Mouse (Mus musculus): Measurements from ENCODE around the gene Map3k6.

DNA sequence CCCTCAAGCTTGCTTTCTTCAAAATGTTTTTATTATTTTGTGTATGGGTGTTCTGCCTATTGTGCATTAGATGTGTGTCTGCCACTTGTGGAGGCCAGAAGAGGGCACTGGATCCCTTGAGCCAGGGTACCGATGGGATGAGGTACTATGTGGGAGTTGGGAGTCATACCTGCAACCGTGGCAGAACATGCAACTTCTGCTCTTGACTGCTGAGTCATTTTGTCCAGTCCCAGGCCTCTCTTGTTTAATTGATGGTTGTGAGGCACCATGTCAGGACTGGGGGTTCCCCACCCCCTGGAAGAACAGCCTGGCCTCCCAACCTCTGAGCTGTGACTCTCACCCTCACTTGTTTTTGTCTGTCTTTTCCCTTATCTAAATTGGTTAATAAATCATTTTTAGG lies 23.9 kb downstream of the Map3k6 start:
- TF ChIP-seq CTCF (IDR thresholded peaks at IDR 0.05; ENCODE audit: extremely low read depth, insufficient read depth, insufficient read length, insufficient replicate concordance): no peak
- no peak for TF ChIP-seq POLR2A (IDR thresholded peaks at IDR 0.05; ENCODE audit: low read depth, low read length)

Data from spleen, adult 2 months (tissue).